In the genomic region with DNA sequence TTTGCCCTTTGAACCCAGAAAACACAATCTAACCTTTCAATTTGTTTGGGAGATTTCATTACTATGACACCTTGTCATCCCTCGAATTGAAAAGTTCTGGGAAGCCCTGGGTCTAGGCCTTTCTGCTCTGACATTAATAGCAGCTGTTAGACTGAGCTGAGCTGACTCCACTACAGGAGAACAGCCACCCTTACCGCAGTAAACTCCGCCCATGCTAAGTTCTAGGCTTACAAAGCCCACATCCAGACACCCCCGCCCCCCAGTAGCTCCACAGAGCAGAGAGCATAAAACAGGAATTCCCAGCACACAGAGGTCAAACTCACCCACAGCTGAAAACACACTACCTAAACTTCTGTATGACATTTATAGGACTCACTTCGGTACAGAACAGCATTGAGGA, we compare ENCODE assay signal across 23 mouse cellular contexts. TPM values are rescaled to one million over a fixed set of nuclear protein-coding genes. Genes with fewer than 3 reads are reported as not detected.
DNase-seq lines count a peak whose midpoint lies in the region; ATAC-seq lines count a peak whose summit lies in the region.
"Had no signal": no experiment of that assay in that cellular context is flagged by ENCODE, and none has a peak within 500 bp of the region (broad histone marks: within the 10 kb centered on the region; RNA-seq: fewer than 3 reads in every experiment).

No protein-coding gene starts in this region.

- peaks cover 11% of the 10 kb centered on the region for H3K27me3 ChIP-seq in hindbrain, embryonic 10.5 days (ENCODE audit: insufficient read depth, poor library complexity, severe bottlenecking)
- H3K27me3 ChIP-seq in hindbrain, embryonic 16.5 days (replicated peaks; ENCODE audit: control insufficient read depth, insufficient read depth, low read length), result no peaks in the 10 kb centered on the region
- H3K27me3 ChIP-seq in limb, embryonic 11.5 days (ENCODE audit: control insufficient read depth, insufficient read depth, low read length), result no peaks in the 10 kb centered on the region
- H3K27me3 ChIP-seq in limb, embryonic 10.5 days (ENCODE audit: low read depth, poor library complexity, severe bottlenecking), result no peaks in the 10 kb centered on the region
- H3K27me3 ChIP-seq in embryonic facial prominence, embryonic 14.5 days (replicated peaks; ENCODE audit: control insufficient read depth, insufficient read depth, low read length), result no peaks in the 10 kb centered on the region
- H3K27me3 ChIP-seq in forebrain, embryonic 11.5 days (ENCODE audit: control insufficient read depth, insufficient read depth, low read length), result no peaks in the 10 kb centered on the region; the same call in 1 of the 2 replicates
- H3K27me3 ChIP-seq: embryonic facial prominence, embryonic 13.5 days; heart, embryonic 15.5 days; Patski had no signal

- no peak overlapping the region for H3K27ac ChIP-seq in hindbrain, embryonic 10.5 days
- no peak overlapping the region for H3K27ac ChIP-seq in hindbrain, embryonic 16.5 days (ENCODE audit: low read depth, low read length)
- no peak overlapping the region for H3K27ac ChIP-seq in limb, embryonic 11.5 days (replicated peaks; ENCODE audit: low read depth, low read length)
- H3K27ac ChIP-seq in limb, embryonic 10.5 days, result no peak overlapping the region
- H3K27ac ChIP-seq in embryonic facial prominence, embryonic 14.5 days (replicated peaks; ENCODE audit: low read depth, low read length), result no peak overlapping the region
- no peak overlapping the region for H3K27ac ChIP-seq in forebrain, embryonic 11.5 days (ENCODE audit: low read depth, low read length)
- H3K27ac ChIP-seq: embryonic facial prominence, embryonic 13.5 days; forebrain, embryonic 12.5 days; heart, embryonic 15.5 days; hindbrain, embryonic 12.5 days; layer of hippocampus, adult 2 months; left cerebral cortex, adult 2 months; midbrain, embryonic 13.5 days had no signal

- H3K4me1 ChIP-seq in hindbrain, embryonic 10.5 days (replicated peaks), result peaks cover 19% of the 10 kb centered on the region
- no peaks in the 10 kb centered on the region for H3K4me1 ChIP-seq in hindbrain, embryonic 16.5 days (ENCODE audit: control insufficient read depth, insufficient read depth, low read depth, low read length)
- H3K4me1 ChIP-seq in limb, embryonic 11.5 days (ENCODE audit: control insufficient read depth, insufficient read depth, low read length), result peaks cover 12% of the 10 kb centered on the region
- peaks cover 26% of the 10 kb centered on the region for H3K4me1 ChIP-seq in limb, embryonic 10.5 days
- peaks cover 23% of the 10 kb centered on the region for H3K4me1 ChIP-seq in embryonic facial prominence, embryonic 14.5 days (ENCODE audit: control insufficient read depth, insufficient read depth, low read length)
- H3K4me1 ChIP-seq in forebrain, embryonic 11.5 days (replicated peaks; ENCODE audit: control insufficient read depth, insufficient read depth, low read length), result no peaks in the 10 kb centered on the region; the same call in 1 of the 2 replicates

- no peak for ATAC-seq in hindbrain, embryonic 16.5 days
- ATAC-seq in limb, embryonic 11.5 days (ENCODE audit: insufficient number of reproducible peaks, low FRiP score, low TSS enrichment, low read depth), result peak; percentile 63; the same call in 1 of the 2 replicates
- ATAC-seq in embryonic facial prominence, embryonic 14.5 days (ENCODE audit: low read depth), result 0 out of 2 replicates have a peak, but pooled peaks have one; percentile 64
- no peak for ATAC-seq in forebrain, embryonic 11.5 days (replicated peaks; ENCODE audit: low FRiP score)
- ATAC-seq: forebrain, postnatal 0 days; intestine, embryonic 16.5 days; midbrain, embryonic 13.5 days; Patski had no signal

- H3K4me3 ChIP-seq in hindbrain, embryonic 10.5 days, result no peak overlapping the region
- no peak overlapping the region for H3K4me3 ChIP-seq in hindbrain, embryonic 16.5 days (ENCODE audit: low read length)
- no peak overlapping the region for H3K4me3 ChIP-seq in limb, embryonic 11.5 days (ENCODE audit: low read depth, low read length)
- no peak overlapping the region for H3K4me3 ChIP-seq in limb, embryonic 10.5 days
- no peak overlapping the region for H3K4me3 ChIP-seq in embryonic facial prominence, embryonic 14.5 days (ENCODE audit: low read depth, low read length)
- no peak overlapping the region for H3K4me3 ChIP-seq in forebrain, embryonic 11.5 days (ENCODE audit: low read depth, low read length)
- H3K4me3 ChIP-seq: embryonic facial prominence, embryonic 13.5 days; erythroblast, embryonic 14.5 days; forebrain, embryonic 12.5 days; heart, embryonic 15.5 days; hindbrain, embryonic 12.5 days; layer of hippocampus, adult 2 months; left cerebral cortex, adult 2 months; midbrain, embryonic 13.5 days had no signal

- no peak overlapping the region for H3K9ac ChIP-seq in hindbrain, embryonic 16.5 days (ENCODE audit: low read depth, low read length)
- H3K9ac ChIP-seq in limb, embryonic 11.5 days (ENCODE audit: low read length), result no peak overlapping the region
- no peak overlapping the region for H3K9ac ChIP-seq in embryonic facial prominence, embryonic 14.5 days (ENCODE audit: low read depth, low read length)
- H3K9ac ChIP-seq in forebrain, embryonic 11.5 days (ENCODE audit: low read length), result no peak overlapping the region
- H3K9ac ChIP-seq: embryonic facial prominence, embryonic 13.5 days; forebrain, embryonic 12.5 days; forebrain, postnatal 0 days; heart, embryonic 15.5 days; hindbrain, embryonic 12.5 days; midbrain, embryonic 13.5 days had no signal

- peak; percentile 17 for DNase-seq in hindbrain, embryonic 10.5 days (ENCODE audit: low spot score)
- DNase-seq in limb, embryonic 11.5 days (ENCODE audit: low spot score), result no peak
- DNase-seq in limb, embryonic 10.5 days (ENCODE audit: low spot score), result no peak
- DNase-seq in embryonic facial prominence, embryonic 14.5 days (ENCODE audit: low spot score), result peak; percentile 68
- DNase-seq in thymus, postnatal 10 days (ENCODE audit: low spot score in 2 of 2), result no peak
- DNase-seq in forebrain, embryonic 11.5 days (ENCODE audit: low spot score), result no peak
- DNase-seq: adrenal gland, postnatal 36 days; cerebellum, adult 18-20 months; cerebellum, postnatal 10 days; forebrain, postnatal 0 days; kidney, adult 9 months; lung, postnatal 36 days had no signal

- WGBS in hindbrain, embryonic 10.5 days, result 70% methylated on average over 5 of the region's 5 CpGs
- 76% methylated on average over 5 of the region's 5 CpGs for WGBS in hindbrain, embryonic 16.5 days
- 35% methylated on average over 5 of the region's 5 CpGs for WGBS in limb, embryonic 11.5 days
- WGBS in limb, embryonic 10.5 days, result 54% methylated on average over 5 of the region's 5 CpGs
- WGBS in embryonic facial prominence, embryonic 14.5 days, result 35% methylated on average over 5 of the region's 5 CpGs
- WGBS in forebrain, embryonic 11.5 days, result 84% methylated on average over 5 of the region's 5 CpGs

- peaks cover 36% of the 10 kb centered on the region for H3K36me3 ChIP-seq in hindbrain, embryonic 10.5 days
- no peaks in the 10 kb centered on the region for H3K36me3 ChIP-seq in hindbrain, embryonic 16.5 days (ENCODE audit: control insufficient read depth, insufficient read depth, low read length)
- H3K36me3 ChIP-seq in limb, embryonic 11.5 days (ENCODE audit: control insufficient read depth, insufficient read depth, low read length), result no peaks in the 10 kb centered on the region; the same call in 1 of the 2 replicates
- peaks cover 48% of the 10 kb centered on the region for H3K36me3 ChIP-seq in limb, embryonic 10.5 days
- H3K36me3 ChIP-seq in embryonic facial prominence, embryonic 14.5 days (ENCODE audit: control insufficient read depth, insufficient read depth, low read length), result peaks cover 49% of the 10 kb centered on the region
- no peaks in the 10 kb centered on the region for H3K36me3 ChIP-seq in forebrain, embryonic 11.5 days (ENCODE audit: control insufficient read depth, insufficient read depth, low read length)
- H3K36me3 ChIP-seq: forebrain, embryonic 12.5 days had no signal

- H3K9me3 ChIP-seq in hindbrain, embryonic 10.5 days, result peaks cover 9% of the 10 kb centered on the region; the same call in 1 of the 2 replicates
- H3K9me3 ChIP-seq in hindbrain, embryonic 16.5 days (ENCODE audit: control insufficient read depth, low read length), result no peaks in the 10 kb centered on the region; the same call in 1 of the 2 replicates
- no peaks in the 10 kb centered on the region for H3K9me3 ChIP-seq in limb, embryonic 11.5 days (ENCODE audit: control insufficient read depth, low read length)
- H3K9me3 ChIP-seq in limb, embryonic 10.5 days (replicated peaks), result no peaks in the 10 kb centered on the region
- H3K9me3 ChIP-seq in embryonic facial prominence, embryonic 14.5 days (ENCODE audit: control insufficient read depth, low read length), result no peaks in the 10 kb centered on the region
- no peaks in the 10 kb centered on the region; the same call in 1 of the 2 replicates for H3K9me3 ChIP-seq in forebrain, embryonic 11.5 days (ENCODE audit: control insufficient read depth, low read length)
- H3K9me3 ChIP-seq: heart, embryonic 15.5 days had no signal

- H3K4me2 ChIP-seq in hindbrain, embryonic 16.5 days (ENCODE audit: low read length), result no peak overlapping the region
- H3K4me2 ChIP-seq in limb, embryonic 11.5 days (ENCODE audit: low read depth, severe bottlenecking), result no peak overlapping the region
- no peak overlapping the region for H3K4me2 ChIP-seq in embryonic facial prominence, embryonic 14.5 days (ENCODE audit: low read depth, low read length)
- no peak overlapping the region for H3K4me2 ChIP-seq in forebrain, embryonic 11.5 days (ENCODE audit: low read depth, low read length, severe bottlenecking)
- H3K4me2 ChIP-seq: embryonic facial prominence, embryonic 13.5 days; forebrain, embryonic 12.5 days; heart, embryonic 15.5 days; hindbrain, embryonic 12.5 days; midbrain, embryonic 13.5 days had no signal

RNA-seq across cellular contexts. Expression of gene Vangl1, which starts 19.8 kb away (rescaled TPM):
- polyA plus RNA-seq in hindbrain, embryonic 10.5 days (2016; fragmentation: Nextera tagmentation; extraction: Ambion mirVana), result 13.9 and 14.7 TPM in 2 replicates
- polyA plus RNA-seq in hindbrain, embryonic 16.5 days (2015; fragmentation: Nextera tagmentation; extraction: Ambion mirVana), result 7.9 and 14.0 TPM in 2 replicates
- polyA plus RNA-seq in limb, embryonic 11.5 days (2014; fragmentation: Nextera tagmentation; extraction: Ambion mirVana), result 11.8 and 15.4 TPM in 2 replicates
- polyA plus RNA-seq in limb, embryonic 10.5 days (2016; fragmentation: Nextera tagmentation; extraction: Ambion mirVana), result 11.8 and 14.8 TPM in 2 replicates
- polyA plus RNA-seq in embryonic facial prominence, embryonic 14.5 days (2014; fragmentation: Nextera tagmentation; extraction: Ambion mirVana), result 20.8 and 26.6 TPM in 2 replicates
- polyA plus RNA-seq in forebrain, embryonic 11.5 days (2014; fragmentation: Nextera tagmentation; extraction: Ambion mirVana), result 7.3 and 8.1 TPM in 2 replicates

Comparison
In these comparisons a context has a peak if more than half of its experiments do, and no peak if none do; other contexts are left out.
1. DNase-seq: peak in hindbrain, embryonic 10.5 days (single experiment) and embryonic facial prominence, embryonic 14.5 days (single experiment); none in limb, embryonic 11.5 days (single experiment), limb, embryonic 10.5 days (single experiment), thymus, postnatal 10 days (0 of 2) and forebrain, embryonic 11.5 days (single experiment).
2. ATAC-seq: peak in limb, embryonic 11.5 days (single experiment) and embryonic facial prominence, embryonic 14.5 days (single experiment); none in hindbrain, embryonic 16.5 days (single experiment) and forebrain, embryonic 11.5 days (single experiment).